Mouse (Mus musculus) skeletal muscle tissue, adult 2 months (tissue): Measurements from ENCODE around the gene Cpa1.

Source experiments
- DNase-seq: peaks from one replicate; pipeline ENCODE4 v3.0.0-alpha.2; 2012; ENCODE audit warnings: low read depth, low spot score

The Cpa1 gene

DNA sequence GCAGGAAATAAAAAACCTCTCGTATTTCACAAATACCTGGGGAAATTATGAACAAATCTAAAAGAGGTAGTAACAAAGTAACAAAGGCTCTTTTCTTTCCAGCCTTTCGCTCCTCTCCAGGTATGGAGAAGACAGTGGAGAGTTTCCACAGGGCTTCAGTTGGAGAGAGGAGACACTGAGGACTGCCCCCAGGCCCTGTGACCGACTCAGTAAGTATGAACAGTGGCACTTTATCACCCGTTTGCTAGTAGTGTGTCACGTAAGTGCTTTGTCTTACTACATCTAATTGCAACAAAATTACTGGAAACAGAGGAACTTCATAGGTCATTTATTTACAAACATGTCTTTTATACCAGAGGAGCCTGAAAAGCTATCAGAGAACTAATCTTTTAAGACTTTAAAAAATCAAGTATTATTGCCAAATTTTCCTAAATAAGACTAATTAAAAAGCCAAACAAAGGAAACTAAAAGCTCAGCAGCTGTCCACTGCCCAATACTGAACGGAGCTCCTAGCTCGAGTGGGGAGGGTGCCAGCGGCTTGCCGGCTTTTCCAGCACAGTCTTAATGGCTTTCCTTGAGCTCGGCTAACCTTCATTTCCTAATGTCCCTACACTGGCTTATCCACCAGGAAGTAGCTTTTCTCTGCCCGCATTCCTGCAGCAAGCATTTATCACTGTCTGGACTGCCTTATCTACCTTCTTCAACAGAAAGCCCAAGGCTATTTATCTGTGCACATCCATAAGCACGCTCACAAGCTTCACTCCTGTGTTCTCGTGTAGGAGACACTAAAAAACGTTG, 34.9 kb downstream of the Cpa1 start:
- DNase-seq: no peak

- DNase-seq: no peak
Observed at GRCm38 (mm10) chr6:30674714-30675280, 35.8 kb downstream of the Cpa1 start.

- DNase-seq: no peak
Observed at GRCm38 (mm10) chr6:30675281-30675771, 36.3 kb downstream of the Cpa1 start.

DNA sequence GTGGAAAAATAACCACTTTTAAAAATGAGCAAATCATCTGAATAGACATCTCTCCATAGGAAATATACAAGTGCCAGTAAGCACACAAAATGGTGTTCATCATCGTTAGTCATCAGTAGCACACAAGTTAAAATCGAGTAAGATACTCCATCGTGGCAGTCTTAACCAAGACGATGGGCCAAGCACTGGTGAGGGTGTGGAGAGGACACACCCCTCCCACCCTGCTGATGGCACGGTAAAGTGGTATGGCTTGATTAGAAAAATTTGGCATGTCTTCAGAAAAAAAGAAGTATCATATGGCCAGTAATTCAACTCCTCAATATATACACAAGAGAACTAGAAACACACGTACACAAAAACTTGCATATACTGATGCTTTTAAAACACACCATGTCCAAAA, 37.5 kb downstream of the Cpa1 start:
- no peak for DNase-seq

GRCm38 (mm10) chr6:30677591-30677990, 38.6 kb downstream of the Cpa1 start:
- DNase-seq: no peak

GRCm38 (mm10) chr6:30678482-30678881, 39.5 kb downstream of the Cpa1 start:
- DNase-seq: no peak

GRCm38 (mm10) chr6:30679567-30679966, 40.5 kb downstream of the Cpa1 start:
- no peak for DNase-seq

DNA sequence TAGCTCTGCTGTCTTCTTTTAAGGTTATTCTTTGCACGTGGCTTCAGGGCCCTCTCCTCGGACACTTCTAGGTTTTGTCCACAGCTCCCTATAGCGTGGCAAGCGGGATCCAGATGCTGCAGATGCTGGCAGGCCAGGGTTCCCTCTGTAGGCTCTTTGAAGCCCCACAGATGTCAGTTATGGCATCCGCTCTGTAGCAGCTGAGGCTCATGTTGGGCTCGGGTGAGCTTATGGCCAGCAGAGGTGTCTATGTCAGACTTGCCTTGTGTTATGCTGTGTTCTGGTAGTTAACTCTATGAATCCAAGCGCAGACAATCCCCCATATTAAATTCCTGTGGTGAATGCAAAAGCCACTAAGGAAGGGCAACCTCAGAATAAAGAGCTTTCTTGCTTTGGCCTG, 41.4 kb downstream of the Cpa1 start:
- DNase-seq: no peak

GRCm38 (mm10) chr6:30681935-30682900, 43.2 kb downstream of the Cpa1 start:
- peak; percentile 28 for DNase-seq

DNA sequence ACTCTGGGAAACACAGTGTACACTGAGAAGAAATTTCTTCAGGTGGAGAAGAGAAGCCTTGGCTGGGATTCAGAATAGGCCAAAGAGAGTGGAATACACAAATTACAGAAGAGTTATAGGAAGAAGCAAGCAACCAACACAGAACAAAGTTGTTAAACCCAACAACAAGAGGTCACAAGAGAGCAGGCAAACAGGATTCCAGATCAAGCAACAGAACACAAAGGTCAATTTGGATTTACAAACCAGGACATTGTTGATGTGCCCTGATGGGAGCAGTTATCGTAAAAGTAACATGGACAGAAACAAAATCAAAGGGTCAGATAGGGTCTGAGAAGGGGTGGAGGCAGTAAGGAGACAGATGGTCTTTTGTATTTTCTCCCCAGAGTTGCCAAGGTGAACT, 45.6 kb downstream of the Cpa1 start:
- DNase-seq: no peak

- no peak for DNase-seq
Observed at GRCm38 (mm10) chr6:30687198-30687597, 48.2 kb downstream of the Cpa1 start.

DNA sequence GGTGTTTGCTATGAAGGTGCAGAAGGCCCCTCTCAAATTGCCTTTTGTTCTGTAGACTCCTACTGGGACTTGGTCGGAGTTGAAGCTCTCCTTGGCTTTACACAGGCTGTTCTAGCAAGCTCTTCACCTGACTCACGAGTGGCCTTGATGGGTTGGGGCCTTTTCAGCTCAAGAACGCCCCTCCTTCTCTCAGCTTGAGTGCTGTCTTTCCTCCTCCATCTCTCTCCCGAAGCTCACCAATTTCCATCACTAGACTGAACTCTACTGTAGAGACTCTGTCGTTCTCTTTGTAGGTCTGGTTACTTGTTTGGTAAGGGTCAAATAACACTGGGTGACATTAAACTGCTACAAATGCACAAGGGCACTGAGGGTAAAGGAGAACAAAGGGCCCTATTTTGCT, 53.8 kb downstream of the Cpa1 start:
- DNase-seq: no peak

DNA sequence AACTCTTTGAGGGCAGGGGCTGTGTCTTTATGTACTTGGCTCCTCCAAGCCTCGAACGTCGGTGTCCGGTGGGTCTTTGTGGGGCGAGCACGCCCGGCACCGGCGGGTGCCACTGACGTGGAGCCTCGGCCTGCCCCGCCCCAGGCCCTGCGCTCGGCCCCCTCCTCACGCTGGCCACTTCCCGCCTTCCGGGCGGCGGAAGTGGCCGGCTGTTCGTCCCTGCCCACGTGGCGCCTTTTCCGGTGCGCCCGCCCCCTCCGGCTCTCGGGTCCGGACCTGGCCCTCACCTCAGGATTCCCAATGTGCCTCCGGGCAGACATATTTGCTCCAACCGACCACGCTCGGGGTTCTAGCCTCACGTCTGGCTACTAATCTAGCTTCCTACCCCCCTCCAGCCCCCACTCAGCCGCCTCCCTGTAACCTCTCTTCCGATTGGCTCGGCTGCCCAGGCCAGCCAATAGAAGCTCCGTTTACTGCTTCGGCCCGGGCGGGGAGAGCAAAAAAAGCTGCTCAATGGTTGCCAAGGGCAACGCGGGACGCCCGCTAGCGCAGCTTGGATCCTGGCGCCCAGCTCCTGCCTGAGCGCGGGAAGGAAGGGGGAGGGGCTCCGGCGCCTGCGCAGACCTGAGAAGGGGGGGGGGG, 54.5 kb downstream of the Cpa1 start, which contains the start of gene Cep41:
Gene Cep41 (minus strand): TSS at position 400 of the 642 bp plus-strand sequence.
- DNase-seq: peak; percentile 94

GRCm38 (mm10) chr6:30694209-30694608, 55.2 kb downstream of the Cpa1 start:
- no peak for DNase-seq
